Mouse (Mus musculus) olfactory bulb, adult 2 months (tissue): Measurements from ENCODE around the gene Gm5662.
"Not testable (repeated sequence)": the region's sequence is repeated elsewhere in the genome, so short reads cannot be mapped to it uniquely, and the experiment has no call there.

ENCODE experiments used
- CTCF ChIP-seq: fragments of 200-500 bp; IDR thresholded peaks from 2 replicates; pipeline ENCODE4 v1.5.1; 2012; ENCODE audit warnings: low read depth, mild to moderate bottlenecking, low read length, moderate library complexity; ENCODE audit not compliant: insufficient read depth
- POLR2A ChIP-seq: fragments of 200-500 bp; IDR thresholded peaks from 2 replicates; pipeline ENCODE4 v1.6.1; 2012; ENCODE audit warnings: mild to moderate bottlenecking, low read depth, low read length, moderate library complexity; ENCODE audit not compliant: insufficient read depth

GRCm38 (mm10) chr12:88297171-88297570 is 22.9 kb upstream of the Gm5662 start:
- not testable (repeated sequence) for TF ChIP-seq CTCF, POLR2A
